Mouse (Mus musculus) neutrophil, adult 5-6 weeks (primary cell): ENCODE data around the gene Cfap298. TPM values are rescaled to one million over a fixed set of nuclear protein-coding genes. Genes with fewer than 3 reads are reported as not detected.

ENCODE experiments used
- total RNA-seq: library from RNA; stranded (forward); fragments of 200-1000 nt; gene quantifications from 2 replicates; pipeline ENCODE4 v1.2.3, GENCODE M21; 2017

The Cfap298 gene
- total RNA-seq, 1 experiment from 2014 or later = 22.8 TPM

Other genes starting within 250 kb of the Cfap298 start
- 16.8 and 19.2 TPM in 2 replicates for gene Mis18a, start 207.7 kb downstream of the Cfap298 start, total RNA-seq
- gene Mrap, start 196.9 kb downstream of the Cfap298 start, total RNA-seq = not detected in 2 replicates
- 11.6 and 11.9 TPM in 2 replicates for gene Urb1, start 124.7 kb downstream of the Cfap298 start, total RNA-seq
- not detected in 2 replicates for gene Eva1c, start 108.4 kb downstream of the Cfap298 start, total RNA-seq
- gene Synj1, start 76.2 kb upstream of the Cfap298 start, total RNA-seq = 85.6 and 87.6 TPM in 2 replicates
- 134 and 148 TPM in 2 replicates for gene Paxbp1, start 109.4 kb upstream of the Cfap298 start, total RNA-seq
- 0.23 TPM in 1 of 2 replicates, not detected in the other for gene 4932438H23Rik, start 160.0 kb upstream of the Cfap298 start, total RNA-seq